Mouse (Mus musculus) Patski (cell line): ENCODE results near the gene Metap2. TPM values are rescaled to one million over a fixed set of nuclear protein-coding genes. Genes with fewer than 3 reads are reported as not detected.
"Not testable (repeated sequence)": the region's sequence is repeated elsewhere in the genome, so short reads cannot be mapped to it uniquely, and the experiment has no call there.

Experiments used
- ATAC-seq: fragments of 100-300 bp; one replicate; pipeline ENCODE4 v1.8.0; 2021
- CTCF ChIA-PET: fragments of 350-600 bp; sonication (Branson Sonifier 250); formaldehyde crosslinking; loops from one replicate; lab custom pipeline; 2022; ENCODE audit warnings: inconsistent platforms; lab: Charles Lee
- POLR2A ChIA-PET: fragments of 350-600 bp; sonication (Branson Sonifier 250); formaldehyde crosslinking; loops from one replicate; lab custom pipeline; 2022; ENCODE audit warnings: antibody characterized with exemption, inconsistent platforms; lab: Charles Lee
- DNase-seq: peaks from one replicate; pipeline ENCODE4 v3.0.0-alpha.2; 2011; ENCODE audit warnings: low read depth, low spot score
- H3K27me3 ChIP-seq: fragments of 371-371 bp; one replicate; pipeline ENCODE4 v1.5.1; 2021
- CTCF ChIP-seq: fragments of 100-300 bp; IDR thresholded peaks from one replicate; pipeline ENCODE4 v1.5.1; 2021
- in situ Hi-C: fragments of 300-500 bp; cut with MboI; formaldehyde crosslinking; loops from 3 replicates; pipeline ENCODE4 v1.11.1; 2018; ENCODE audit warnings: low pct_unique_long_range_greater_than_20kb, mixed read lengths
- polyA plus RNA-seq: library from polyadenylated mRNA; unstranded; gene quantifications from one replicate; pipeline ENCODE4 v1.2.3, GENCODE M21; 2021

Metap2 gene
- polyA plus RNA-seq, 1 experiment from 2014 or later = 282 TPM

GRCm38 (mm10) chr10:93856095-93856494 lies 40.8 kb downstream of the Metap2 start:
- ChIA-PET POLR2A (no interaction called here), CTCF (no interaction called here)
- in situ Hi-C loops = no loop called here
- ATAC-seq = no peak
- no peak for DNase-seq
- no peak for TF ChIP-seq CTCF
- H3K27me3 ChIP-seq = no peaks in the 10 kb centered on the region

GRCm38 (mm10) chr10:93855126-93855525 lies 41.8 kb downstream of the Metap2 start:
- ChIA-PET CTCF (interaction anchor here (1.3 kb wide), 1 partner anchor 37 kb away, joined by 3 read pairs; no protein-coding TSS in a partner anchor), POLR2A (interaction anchor here (0.6 kb wide), 1 partner anchor 96 kb away, joined by 4 read pairs; no protein-coding TSS in a partner anchor)
- no peak for TF ChIP-seq CTCF
- ATAC-seq = no peak
- H3K27me3 ChIP-seq = no peaks in the 10 kb centered on the region
- DNase-seq = no peak
- in situ Hi-C loops = no loop called here

- ChIA-PET POLR2A (no interaction called here), CTCF (no interaction called here)
- in situ Hi-C loops = no loop called here
- no peak for TF ChIP-seq CTCF
- ATAC-seq (no peak), DNase-seq (no peak)
- H3K27me3 ChIP-seq = no peaks in the 10 kb centered on the region
Measured at GRCm38 (mm10) chr10:93846706-93847105, 50.2 kb downstream of the Metap2 start.

GRCm38 (mm10) chr10:93835115-93835514 lies 61.8 kb downstream of the Metap2 start:
- CTCF ChIA-PET, ATAC-seq, POLR2A ChIA-PET, DNase-seq, H3K27me3 ChIP-seq: not testable (repeated sequence)
- in situ Hi-C loops = loop anchor here (10.0 kb wide), 1 partner anchor 270 kb away; no protein-coding TSS in a partner anchor

GRCm38 (mm10) chr10:93834394-93834745 lies 62.5 kb downstream of the Metap2 start:
- H3K27me3 ChIP-seq = no peaks in the 10 kb centered on the region

GRCm38 (mm10) chr10:93833699-93834393 lies 63.0 kb downstream of the Metap2 start:
- peak; percentile 81 for ATAC-seq
- no peaks in the 10 kb centered on the region for H3K27me3 ChIP-seq
- no peak for TF ChIP-seq CTCF
- POLR2A ChIA-PET = interaction anchor here (0.6 to 1.7 kb wide), 2 partner anchors 10 to 15 kb away, joined by 4 to 5 read pairs; no protein-coding TSS in a partner anchor
- no peak for DNase-seq
- CTCF ChIA-PET = interaction anchor here (2.8 kb wide), 1 partner anchor 15 kb away, joined by 13 read pairs; no protein-coding TSS in a partner anchor
- in situ Hi-C loops = loop anchor here (10.0 kb wide), 1 partner anchor 271 kb away; no protein-coding TSS in a partner anchor

More at GRCm38 (mm10) chr10:93834394-93834745, 62.5 kb downstream of the Metap2 start:
- DNase-seq = no peak
- no peak for ATAC-seq
- in situ Hi-C loops = loop anchor here (10.0 kb wide), 1 partner anchor 270 kb away; no protein-coding TSS in a partner anchor
- ChIA-PET POLR2A (interaction anchor here (1.7 kb wide), 1 partner anchor 16 kb away, joined by 5 read pairs; no protein-coding TSS in a partner anchor), CTCF (no interaction called here)
- no peak for TF ChIP-seq CTCF

- H3K27me3 ChIP-seq = no peaks in the 10 kb centered on the region
- in situ Hi-C loops = loop anchor here (10.0 kb wide), 1 partner anchor 271 kb away; no protein-coding TSS in a partner anchor
- ChIA-PET CTCF (interaction anchor here (2.8 kb wide), 1 partner anchor 15 kb away, joined by 13 read pairs; no protein-coding TSS in a partner anchor), POLR2A (interaction anchor here (0.6 to 1.7 kb wide), 2 partner anchors 10 to 14 kb away, joined by 4 to 5 read pairs; no protein-coding TSS in a partner anchor)
- no peak for TF ChIP-seq CTCF
- ATAC-seq = no peak
- DNase-seq = no peak
Measured at GRCm38 (mm10) chr10:93833370-93833698, 63.6 kb downstream of the Metap2 start.

- ChIA-PET CTCF (interaction anchor here (2.8 kb wide), 1 partner anchor 14 kb away, joined by 13 read pairs; no protein-coding TSS in a partner anchor), POLR2A (no interaction called here)
- no peaks in the 10 kb centered on the region for H3K27me3 ChIP-seq
- ATAC-seq = no peak
- in situ Hi-C loops = loop anchor here (10.0 kb wide), 1 partner anchor 272 kb away; no protein-coding TSS in a partner anchor
- no peak for TF ChIP-seq CTCF
- no peak for DNase-seq
Measured at GRCm38 (mm10) chr10:93832811-93833210, 64.1 kb downstream of the Metap2 start.

GRCm38 (mm10) chr10:93831730-93832574 lies 64.9 kb downstream of the Metap2 start:
- CTCF ChIA-PET = interaction anchor here (2.8 kb wide), 1 partner anchor 13 kb away, joined by 13 read pairs; no protein-coding TSS in a partner anchor
- ATAC-seq (no peak), DNase-seq (no peak)
- in situ Hi-C loops = loop anchor here (10.0 kb wide), 1 partner anchor 273 kb away; no protein-coding TSS in a partner anchor
- no peak for TF ChIP-seq CTCF
- no peaks in the 10 kb centered on the region for H3K27me3 ChIP-seq
- POLR2A ChIA-PET = no interaction called here
